In genomic region chr7:54909958-54910357, GRCm38 (mm10) we compare ENCODE assay signal across 10 mouse cellular contexts.
DNase-seq lines count a peak whose midpoint lies in the region; ATAC-seq and TF ChIP-seq lines count a peak whose summit lies in the region.
"Had no signal": no experiment of that assay in that cellular context is flagged by ENCODE, and none has a peak within 500 bp of the region (broad histone marks: within the 10 kb centered on the region; RNA-seq: fewer than 3 reads in every experiment).

No protein-coding gene starts in this region.

- no peaks in the 10 kb centered on the region for H3K27me3 ChIP-seq in midbrain, postnatal 0 days (ENCODE audit: insufficient read depth, low read length)
- no peaks in the 10 kb centered on the region for H3K27me3 ChIP-seq in midbrain, embryonic 10.5 days (ENCODE audit: low read depth, poor library complexity, severe bottlenecking)
- H3K27me3 ChIP-seq in kidney, adult 2 months (replicated peaks; ENCODE audit: control insufficient read depth, insufficient read depth, low read length): no peaks in the 10 kb centered on the region

- no peaks in the 10 kb centered on the region for H3K4me1 ChIP-seq in midbrain, postnatal 0 days (ENCODE audit: insufficient read depth, low read length)
- H3K4me1 ChIP-seq in midbrain, embryonic 10.5 days: no peaks in the 10 kb centered on the region
- no peaks in the 10 kb centered on the region for H3K4me1 ChIP-seq in kidney, adult 2 months (ENCODE audit: control insufficient read depth, insufficient read depth, low read length)

- no peak overlapping the region for H3K9ac ChIP-seq in midbrain, postnatal 0 days (replicated peaks; ENCODE audit: low read length, poor library complexity, severe bottlenecking)

- H3K4me2 ChIP-seq in midbrain, postnatal 0 days (ENCODE audit: low read depth, low read length, poor library complexity, severe bottlenecking): no peak overlapping the region

- peak; percentile 10 for DNase-seq in embryo, embryonic 10 days (ENCODE audit: low spot score)
- no peak for DNase-seq in embryo, embryonic 9.5 days (ENCODE audit: extremely low spot score)
- DNase-seq in midbrain, postnatal 0 days (ENCODE audit: low spot score): peak; percentile 54
- DNase-seq in midbrain, embryonic 10.5 days (ENCODE audit: low spot score): no peak
- peak; percentile 39 for DNase-seq in kidney, adult 2 months
- no peak for DNase-seq in spleen, adult 18-20 months
- DNase-seq in spleen, adult 12 weeks (ENCODE audit: low spot score): no peak
- DNase-seq in urinary bladder, postnatal 25 days (ENCODE audit: low spot score): no peak
- DNase-seq: adrenal gland, adult 8-10 months; lung, postnatal 36 days had no signal

- no peaks in the 10 kb centered on the region for H3K9me3 ChIP-seq in midbrain, postnatal 0 days (ENCODE audit: low read length)
- H3K9me3 ChIP-seq in midbrain, embryonic 10.5 days (replicated peaks): no peaks in the 10 kb centered on the region

- 57% methylated on average over 7 of the region's 7 CpGs for WGBS in midbrain, postnatal 0 days
- 67% methylated on average over 7 of the region's 7 CpGs for WGBS in midbrain, embryonic 10.5 days
- WGBS in kidney, adult 2 months: 37% methylated on average over 7 of the region's 7 CpGs

- no peaks in the 10 kb centered on the region for H3K36me3 ChIP-seq in midbrain, postnatal 0 days (ENCODE audit: insufficient read depth, low read length)
- H3K36me3 ChIP-seq in midbrain, embryonic 10.5 days: no peaks in the 10 kb centered on the region
- no peaks in the 10 kb centered on the region for H3K36me3 ChIP-seq in kidney, adult 2 months (ENCODE audit: control insufficient read depth, insufficient read depth, low read length)

- TF ChIP-seq CTCF in midbrain, postnatal 0 days (IDR thresholded peaks at IDR 0.05): no peak
- no peak for TF ChIP-seq CTCF in kidney, adult 2 months (conservative IDR thresholded peaks at IDR 0.05; ENCODE audit: insufficient read depth, insufficient read length, low read depth, low read length)

- ATAC-seq in midbrain, postnatal 0 days (ENCODE audit: low FRiP score): no peak

- H3K27ac ChIP-seq in midbrain, postnatal 0 days (ENCODE audit: low read depth, low read length): no peak overlapping the region
- no peak overlapping the region for H3K27ac ChIP-seq in midbrain, embryonic 10.5 days (replicated peaks)
- no peak overlapping the region for H3K27ac ChIP-seq in kidney, adult 2 months (ENCODE audit: insufficient read depth, low read depth, low read length)

- no peak overlapping the region for H3K4me3 ChIP-seq in midbrain, postnatal 0 days (ENCODE audit: low read depth, low read length)
- no peak overlapping the region for H3K4me3 ChIP-seq in midbrain, embryonic 10.5 days
- no peak overlapping the region for H3K4me3 ChIP-seq in kidney, adult 2 months (ENCODE audit: insufficient read depth, low read depth, low read length)

- TF ChIP-seq POLR2A in kidney, adult 2 months (IDR thresholded peaks at IDR 0.05; ENCODE audit: low read depth, low read length): no peak

Comparison
In these comparisons a context has a peak if more than half of its experiments do, and no peak if none do; other contexts are left out.
1. DNase-seq: peak in embryo, embryonic 10 days (single experiment), midbrain, postnatal 0 days (single experiment) and kidney, adult 2 months (single experiment); none in embryo, embryonic 9.5 days (single experiment), midbrain, embryonic 10.5 days (single experiment), spleen, adult 18-20 months (0 of 2), spleen, adult 12 weeks (single experiment) and urinary bladder, postnatal 25 days (single experiment).